Mouse (Mus musculus) layer of hippocampus, adult 11-12 months (tissue): Measurements from ENCODE around the gene Lmnb2.

Experiments used
- DNase-seq: peaks from one replicate; pipeline ENCODE4 v3.0.0; 2022; ENCODE audit warnings: low spot score

The Lmnb2 gene

GRCm38 (mm10) chr10:80856908-80857307, 61.1 kb downstream of the Lmnb2 start:
- DNase-seq = no peak

DNA sequence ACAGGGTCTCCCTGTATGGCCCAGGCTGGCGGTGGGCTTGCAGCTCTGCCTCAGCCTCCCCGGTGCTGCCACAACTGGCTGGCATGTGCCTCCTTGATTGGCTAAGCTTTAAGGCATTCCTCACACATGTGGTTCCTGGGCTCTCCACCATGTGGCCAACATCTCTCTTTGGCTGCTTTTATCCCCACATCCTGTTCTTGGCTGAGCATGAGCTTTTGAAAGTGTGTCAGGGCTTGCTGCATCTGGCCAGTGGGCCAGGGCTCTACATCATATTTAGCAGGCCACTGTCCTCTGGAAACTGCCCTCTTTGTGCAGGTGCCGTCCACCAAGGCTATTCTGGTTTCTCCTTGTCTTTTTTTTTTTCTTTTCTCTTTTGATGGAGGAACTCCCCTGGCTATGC, 61.8 kb downstream of the Lmnb2 start:
- DNase-seq = no peak

- no peak for DNase-seq
Observed at GRCm38 (mm10) chr10:80855749-80856073, 62.3 kb downstream of the Lmnb2 start.

- peak; percentile 96 for DNase-seq
Observed at GRCm38 (mm10) chr10:80854913-80855748, 62.9 kb downstream of the Lmnb2 start, which contains the start of the genes Lsm7 and Sppl2b. Gene Lsm7 (minus strand): TSS chr10:80855209. Gene Sppl2b (plus strand): TSS chr10:80855275.
